Mouse (Mus musculus): ENCODE results near the gene Trpm4.

Gene Trpm4

DNA sequence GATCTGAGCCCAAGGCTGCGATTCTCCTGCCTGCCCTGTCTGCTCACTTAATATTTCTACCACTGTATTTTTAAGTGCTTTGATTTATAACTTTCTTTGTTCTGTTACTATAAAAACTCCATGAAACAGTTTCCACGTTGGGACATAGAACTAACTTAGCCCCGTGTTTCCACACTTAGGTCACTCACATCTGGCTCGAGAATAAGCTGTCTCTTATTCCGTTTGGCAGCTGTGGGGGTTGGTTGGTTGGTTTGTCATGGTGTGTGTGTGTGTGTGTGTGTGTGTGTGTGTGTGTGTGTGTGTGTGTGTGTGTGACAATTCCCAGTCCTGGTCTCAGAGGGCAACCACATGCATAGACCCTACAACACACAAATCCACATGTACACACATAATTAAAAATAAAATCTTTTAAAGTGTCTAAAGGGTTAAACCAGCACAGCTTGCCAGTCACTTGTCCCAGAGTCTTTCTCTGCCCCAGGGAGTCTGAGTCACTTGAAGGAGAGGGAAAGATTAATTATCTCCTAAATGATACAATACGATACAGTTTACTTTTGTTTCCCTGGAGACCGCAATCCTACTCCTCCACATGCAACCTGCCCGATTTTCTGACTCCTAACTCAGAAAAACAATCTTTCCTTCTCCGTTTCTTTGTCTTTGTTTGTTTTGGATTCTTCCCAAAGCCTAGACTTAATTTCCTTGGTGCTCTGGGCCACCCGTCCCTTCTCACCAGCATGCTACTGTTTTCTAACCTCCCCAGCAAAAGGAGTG is 20.7 kb downstream of the Trpm4 start:
- peak; percentile 58 for DNase-seq (ENCODE audit: low read depth, low spot score)

DNA sequence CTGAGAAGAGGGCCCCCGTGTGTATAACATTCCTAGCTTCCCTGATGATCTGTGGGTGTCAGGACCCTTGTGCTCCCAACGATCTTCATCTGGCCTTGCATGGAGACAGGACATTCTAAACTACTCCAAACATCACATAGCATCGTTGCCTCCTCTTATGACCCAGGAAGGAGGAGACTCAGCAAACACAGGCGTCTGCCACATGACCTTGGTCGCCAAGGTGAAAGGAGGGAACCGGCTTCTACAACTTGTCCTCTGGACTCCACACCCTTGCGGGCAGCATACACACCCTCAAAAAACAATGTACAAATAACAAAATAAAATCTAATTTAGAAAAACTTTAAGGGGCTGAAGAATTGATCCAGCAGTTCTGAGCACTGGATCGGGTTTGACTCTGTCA is 21.6 kb downstream of the Trpm4 start:
- DNase-seq (ENCODE audit: low read depth, low spot score), result no peak

DNA sequence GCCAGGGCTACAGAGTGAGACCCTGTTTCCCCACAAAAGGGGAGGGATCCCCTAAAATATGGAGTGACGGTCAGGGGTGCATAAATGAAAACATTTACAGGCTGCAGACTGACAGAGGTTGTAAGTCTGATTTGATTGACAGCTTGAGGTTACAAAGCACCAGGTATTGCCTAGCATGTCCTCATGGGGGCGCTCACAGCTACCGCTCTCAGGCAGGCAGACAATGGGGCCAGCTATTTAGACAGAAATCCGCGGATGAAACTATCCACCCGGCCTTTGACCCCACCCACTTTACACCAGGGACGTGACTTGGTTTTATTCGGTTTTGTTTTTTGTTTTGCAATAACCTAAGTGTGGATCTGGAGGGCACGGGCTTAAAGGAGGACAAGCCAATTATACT is 24.1 kb downstream of the Trpm4 start:
- DNase-seq (ENCODE audit: low read depth, low spot score), result peak; percentile 73

DNA sequence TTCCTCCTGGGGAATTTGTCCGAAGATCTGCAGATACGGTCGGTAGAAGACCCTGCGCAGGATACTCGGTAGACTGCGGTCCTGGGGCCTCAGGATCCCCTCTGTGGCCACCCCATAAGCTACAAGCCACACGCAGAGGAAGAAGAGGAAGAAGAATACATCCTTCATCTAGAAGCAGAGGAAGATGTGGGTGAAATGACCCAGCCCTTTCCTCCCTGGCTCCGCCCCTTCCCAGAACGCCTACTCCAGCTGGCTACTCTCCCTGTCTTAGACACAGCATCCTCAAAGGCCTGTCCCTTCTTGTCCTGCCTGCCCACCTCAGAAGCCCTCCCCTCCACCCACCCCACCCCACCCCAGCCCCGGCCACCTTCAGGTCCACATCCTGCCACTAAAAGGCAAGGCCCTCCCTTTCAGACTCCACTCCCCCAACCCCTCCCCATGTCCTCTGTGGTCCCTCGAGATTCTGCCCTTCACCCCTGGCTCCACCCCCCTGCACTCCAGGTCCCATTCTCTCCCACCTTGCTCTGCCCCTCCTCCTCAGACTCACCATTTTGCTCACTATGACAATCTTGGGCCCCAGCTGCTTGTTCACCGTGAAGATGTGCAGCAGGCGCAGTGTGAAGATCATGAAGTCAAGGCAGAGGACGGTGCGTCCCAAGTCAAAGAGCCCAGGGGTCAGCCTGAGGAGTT is 24.9 kb downstream of the Trpm4 start:
- no peak for DNase-seq (ENCODE audit: low read depth, low spot score)

DNA sequence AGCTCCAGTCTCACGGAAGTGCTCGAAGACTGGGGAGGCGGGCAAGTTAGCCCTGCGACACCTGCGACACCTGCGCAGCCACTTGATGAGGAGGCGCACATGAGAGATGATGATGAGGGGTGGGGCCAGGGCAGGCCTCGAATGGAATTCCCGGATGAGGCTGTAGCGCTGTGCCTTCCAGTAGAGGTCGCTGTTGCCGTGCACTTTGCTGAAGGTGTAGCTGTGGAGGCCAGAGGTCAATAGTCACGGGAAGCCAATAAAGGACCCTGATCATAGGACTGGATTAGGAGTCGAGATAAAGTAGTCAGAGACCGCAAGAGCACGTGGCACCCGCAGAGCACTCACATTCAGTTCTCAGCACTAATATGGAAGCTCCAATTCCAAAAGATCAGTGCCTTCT is 28.3 kb downstream of the Trpm4 start:
- peak; percentile 78 for DNase-seq (ENCODE audit: low read depth, low spot score)

DNA sequence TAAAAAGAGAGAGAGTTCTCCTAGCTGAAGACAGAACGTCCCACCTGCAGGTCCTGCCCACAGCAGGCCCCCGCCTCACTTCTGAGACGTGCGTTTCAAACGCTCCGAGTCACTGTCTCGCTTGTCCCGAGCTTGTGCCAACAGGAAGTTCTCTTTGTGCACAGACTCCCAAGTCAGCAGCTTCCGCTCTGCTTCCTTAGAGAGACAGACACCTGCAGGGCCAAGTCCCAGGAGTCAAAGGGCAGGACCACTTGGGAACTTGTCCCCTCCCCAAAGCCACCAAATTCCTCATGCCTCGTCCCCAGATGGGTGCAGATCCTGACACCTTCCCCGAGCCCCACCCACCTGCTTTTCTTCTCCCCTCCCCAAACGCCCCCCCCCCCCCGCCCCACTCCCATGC is 28.7 kb downstream of the Trpm4 start:
- DNase-seq (ENCODE audit: low read depth, low spot score), result no peak

DNA sequence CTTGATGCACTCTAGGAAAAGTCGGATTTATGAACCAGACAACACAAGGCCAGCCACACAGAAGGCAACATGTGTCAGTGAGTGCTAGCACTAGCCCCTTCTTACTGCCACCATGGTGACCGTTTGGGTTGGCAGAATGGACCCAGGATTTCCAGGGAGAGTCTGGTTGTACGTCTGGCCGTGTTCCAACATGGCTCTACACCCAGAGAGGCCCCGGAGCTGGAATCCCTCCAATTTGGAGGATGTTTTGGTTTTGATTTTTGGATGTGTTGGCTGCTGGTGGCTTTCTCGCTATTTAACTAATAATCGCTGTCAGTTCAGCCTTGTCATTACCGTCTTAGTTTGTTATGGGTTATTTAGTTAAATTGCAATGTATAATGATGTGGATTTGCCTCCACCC is 31.0 kb downstream of the Trpm4 start:
- DNase-seq (ENCODE audit: low read depth, low spot score), result no peak

DNA sequence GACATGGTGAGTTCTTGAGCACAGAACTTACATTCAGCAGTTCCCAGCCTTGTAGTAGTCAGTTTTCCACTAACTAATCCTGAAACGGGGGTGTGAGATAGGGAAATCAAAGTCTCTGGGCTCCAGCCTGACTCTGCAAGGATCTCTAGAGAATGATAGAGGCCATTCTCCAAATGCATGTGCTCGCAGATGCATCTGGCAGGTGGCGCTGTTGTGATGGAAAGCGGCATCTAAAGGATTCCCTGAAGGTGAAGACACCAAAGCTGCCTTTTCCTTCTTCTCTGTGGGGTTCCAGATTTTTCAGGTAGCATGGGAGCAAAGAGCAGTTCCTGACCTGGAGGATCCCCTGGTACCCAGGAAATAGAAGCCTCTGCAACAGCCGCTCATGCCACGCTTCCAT is 33.3 kb downstream of the Trpm4 start:
- peak; percentile 52 for DNase-seq (ENCODE audit: low read depth, low spot score)

DNA sequence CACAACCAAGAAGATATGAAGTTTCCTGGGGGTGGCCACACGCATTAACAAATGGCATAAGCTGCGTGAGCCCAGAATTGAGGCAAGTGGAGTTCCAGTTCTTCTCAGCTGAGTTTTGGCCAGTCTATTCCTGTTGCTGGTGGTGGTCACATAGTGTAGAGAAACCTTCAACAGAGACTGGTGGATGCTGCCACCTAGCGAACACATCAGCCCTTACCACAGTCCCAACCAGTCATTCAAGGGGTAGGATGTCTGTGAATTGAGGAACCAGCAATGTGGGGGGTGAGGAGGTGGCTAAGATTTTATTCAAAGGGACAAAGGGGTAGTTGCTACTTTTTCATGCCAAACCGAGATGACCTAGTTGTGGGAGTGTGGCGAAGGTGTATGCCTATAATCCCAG is 33.8 kb downstream of the Trpm4 start:
- DNase-seq (ENCODE audit: low read depth, low spot score), result peak; percentile 71

DNA sequence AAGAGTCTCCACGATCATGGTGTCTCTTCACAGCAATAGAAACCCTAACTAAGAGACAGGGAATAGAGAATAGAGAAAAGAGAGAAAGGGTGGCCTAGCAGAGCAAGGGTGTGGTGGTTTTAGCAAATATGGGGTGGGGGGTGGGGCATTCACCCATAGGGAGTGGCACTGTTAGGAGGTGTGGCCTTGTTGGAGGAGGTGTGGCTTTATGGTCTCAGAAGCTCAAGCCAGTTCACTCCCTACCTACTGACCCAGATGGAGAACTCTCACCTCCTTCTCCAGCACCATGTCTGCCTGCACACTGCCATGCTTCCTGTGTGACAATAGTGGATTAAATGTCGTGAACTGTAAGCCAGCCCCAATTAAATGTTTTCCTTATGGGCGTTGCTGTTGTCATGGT is 36.0 kb downstream of the Trpm4 start:
- no peak for DNase-seq (ENCODE audit: low read depth, low spot score)

DNA sequence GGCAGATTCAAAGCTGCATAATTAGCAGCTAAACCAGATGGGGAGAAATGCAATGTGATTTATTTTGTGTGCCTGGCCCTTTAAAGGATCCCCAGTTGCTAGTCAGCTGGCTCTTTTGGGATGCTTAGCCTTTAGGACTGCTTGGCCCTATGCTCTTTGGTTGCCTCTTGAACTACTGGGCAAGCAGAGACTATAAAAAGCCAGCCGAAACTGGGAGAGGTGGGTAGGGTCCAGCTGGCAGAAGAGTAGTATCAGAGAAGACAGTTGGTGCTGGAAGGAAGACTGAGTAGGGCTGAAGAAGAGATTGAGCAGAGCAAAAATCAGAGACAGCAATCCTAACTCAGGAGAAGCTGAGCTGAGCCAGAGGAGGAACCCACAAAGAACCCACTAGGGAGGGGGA is 37.0 kb downstream of the Trpm4 start:
- DNase-seq (ENCODE audit: low read depth, low spot score), result no peak

DNA sequence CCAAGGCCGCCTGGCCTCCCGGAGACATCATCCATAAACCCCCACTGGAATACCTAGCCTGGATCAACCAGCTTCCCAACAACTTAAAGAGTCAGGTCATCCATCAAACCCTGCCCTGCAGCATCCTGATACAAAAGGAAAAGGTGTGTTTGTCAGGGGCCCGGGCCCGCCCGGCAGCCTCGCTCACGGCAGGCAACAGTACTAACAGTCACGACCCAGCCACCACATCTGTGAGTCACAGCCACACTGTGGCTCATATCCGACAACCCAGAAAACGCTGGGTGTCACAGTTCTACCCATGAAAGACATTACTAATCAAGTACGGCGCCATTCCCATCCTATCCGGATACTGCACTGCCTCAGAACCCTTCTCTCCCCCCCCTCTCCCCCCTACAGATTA is 47.1 kb downstream of the Trpm4 start:
- DNase-seq (ENCODE audit: low read depth, low spot score), result no peak

DNA sequence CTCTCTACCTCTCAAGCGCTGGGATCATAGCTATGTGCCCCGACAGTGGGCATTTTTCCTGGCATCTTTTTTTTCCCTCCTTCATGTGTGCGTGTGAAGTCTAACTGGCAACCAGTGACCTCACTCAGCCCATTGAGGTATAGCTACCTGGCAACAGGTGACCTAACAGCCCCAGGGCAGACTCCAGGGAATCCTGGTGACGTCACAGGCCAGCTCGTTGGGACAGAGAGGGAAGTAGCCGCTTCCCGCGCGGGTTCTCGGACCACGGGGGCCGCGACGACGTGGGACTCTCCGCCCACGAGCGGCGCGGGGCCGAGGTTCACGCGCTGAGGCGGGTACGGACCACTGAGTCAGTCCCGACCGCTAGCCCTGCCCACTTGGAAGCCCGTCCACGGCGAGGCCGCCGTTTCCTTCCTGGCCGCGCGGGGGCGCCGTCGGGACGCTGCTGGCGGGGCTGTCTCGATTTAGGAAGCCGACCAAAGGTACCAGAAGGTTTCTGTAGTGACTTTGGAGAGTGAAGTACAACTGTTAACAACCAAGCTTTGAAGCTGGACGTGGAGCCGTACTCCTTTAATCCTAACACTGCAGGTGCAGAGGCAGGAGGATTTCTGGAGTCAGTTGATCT is 56.3 kb downstream of the Trpm4 start, which contains the start of gene Slc6a21:
TSS of gene Slc6a21 (plus strand) at position 378 of the 625 bp plus-strand sequence.
- DNase-seq (ENCODE audit: low read depth, low spot score), result peak; percentile 54

DNA sequence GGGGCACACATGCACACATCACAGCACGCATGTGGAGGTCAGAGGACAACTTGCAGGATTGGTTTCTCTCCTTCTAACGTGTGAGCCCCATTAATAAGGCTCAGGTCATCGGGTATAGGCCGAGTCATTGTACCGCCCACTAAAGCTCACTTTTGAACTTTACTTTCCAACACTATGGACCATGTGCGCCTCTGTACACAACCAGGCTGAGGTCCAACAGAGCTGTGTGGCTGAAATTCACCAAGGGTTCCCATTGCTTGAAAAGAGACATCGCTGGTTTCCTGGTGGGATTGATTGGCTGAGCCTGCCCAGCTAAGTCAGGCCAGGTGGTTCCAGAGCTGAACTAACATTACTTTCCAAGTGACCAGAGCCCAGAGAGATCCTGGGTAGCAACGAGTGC is 59.9 kb downstream of the Trpm4 start:
- no peak for DNase-seq (ENCODE audit: low read depth, low spot score)

DNA sequence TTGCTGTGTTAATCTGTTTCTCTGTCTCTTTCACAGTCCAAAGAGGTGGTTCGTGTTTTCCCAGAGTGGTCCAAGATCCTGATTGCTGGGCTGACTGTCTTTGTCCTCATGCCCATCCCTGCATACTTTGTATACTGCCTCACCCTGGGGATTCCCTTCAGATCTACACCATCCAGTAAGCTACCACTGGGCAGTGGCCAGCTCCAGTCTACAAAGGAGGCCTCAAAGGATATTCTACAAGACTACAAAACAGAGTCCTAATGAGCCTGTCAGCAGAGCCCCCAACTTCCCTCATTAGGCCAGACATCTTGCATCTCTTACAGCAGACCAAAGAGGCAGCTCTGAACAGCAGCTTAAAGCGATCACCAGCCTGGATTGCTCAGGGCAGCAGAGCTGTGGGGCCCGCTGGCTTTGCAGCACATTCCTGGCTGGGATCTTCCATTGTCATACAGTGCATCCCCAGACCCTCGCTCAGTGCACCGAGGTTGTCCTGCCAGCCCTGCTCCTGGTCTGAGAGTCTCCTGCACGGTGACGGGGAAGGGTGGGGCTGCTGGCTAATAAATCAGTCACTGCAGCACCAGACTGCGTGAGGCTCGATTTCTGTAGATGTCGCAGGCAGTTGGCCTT is 60.7 kb downstream of the Trpm4 start:
- peak; percentile 6 for DNase-seq (ENCODE audit: low read depth, low spot score)

DNA sequence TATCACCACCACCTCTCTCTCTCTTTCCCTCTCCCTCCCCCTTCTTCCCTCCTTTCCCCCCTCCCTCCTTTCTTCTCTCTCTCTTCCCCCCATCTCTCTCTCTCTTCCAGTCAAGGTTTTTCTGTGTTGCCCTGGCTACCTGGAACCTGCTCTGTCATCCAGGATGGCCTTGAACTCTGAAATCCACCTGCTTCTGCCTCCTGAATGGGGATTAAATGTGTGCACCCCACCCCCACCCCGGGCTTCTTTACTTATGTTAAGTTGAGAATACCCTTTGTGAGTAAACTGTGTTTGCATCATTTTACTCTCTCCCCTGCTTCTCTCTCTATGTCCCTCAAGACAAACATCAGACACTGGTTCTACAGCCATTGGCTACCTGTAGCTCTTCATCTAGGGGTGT is 68.1 kb downstream of the Trpm4 start:
- no peak for DNase-seq (ENCODE audit: low read depth, low spot score)

DNA sequence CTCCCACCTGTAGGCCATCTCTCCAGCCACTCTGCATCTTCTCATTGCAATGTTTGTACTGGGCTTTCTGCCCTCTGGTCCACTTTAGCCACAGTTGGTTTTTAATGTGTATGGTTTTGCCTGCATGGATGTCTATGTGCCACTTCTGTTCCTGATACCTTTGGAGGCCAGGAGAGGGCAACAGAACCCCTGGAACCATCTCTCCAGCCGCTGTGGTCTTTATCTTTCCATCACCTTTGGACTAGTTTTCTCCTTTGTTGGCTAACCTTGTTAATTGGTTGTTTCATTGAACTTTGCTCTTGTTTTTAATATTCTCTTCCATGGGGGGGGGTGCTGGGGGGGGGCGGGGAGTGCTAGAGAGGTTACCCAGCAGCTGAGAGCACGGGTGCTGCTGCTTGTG is 69.2 kb downstream of the Trpm4 start:
- DNase-seq (ENCODE audit: low read depth, low spot score), result no peak

DNA sequence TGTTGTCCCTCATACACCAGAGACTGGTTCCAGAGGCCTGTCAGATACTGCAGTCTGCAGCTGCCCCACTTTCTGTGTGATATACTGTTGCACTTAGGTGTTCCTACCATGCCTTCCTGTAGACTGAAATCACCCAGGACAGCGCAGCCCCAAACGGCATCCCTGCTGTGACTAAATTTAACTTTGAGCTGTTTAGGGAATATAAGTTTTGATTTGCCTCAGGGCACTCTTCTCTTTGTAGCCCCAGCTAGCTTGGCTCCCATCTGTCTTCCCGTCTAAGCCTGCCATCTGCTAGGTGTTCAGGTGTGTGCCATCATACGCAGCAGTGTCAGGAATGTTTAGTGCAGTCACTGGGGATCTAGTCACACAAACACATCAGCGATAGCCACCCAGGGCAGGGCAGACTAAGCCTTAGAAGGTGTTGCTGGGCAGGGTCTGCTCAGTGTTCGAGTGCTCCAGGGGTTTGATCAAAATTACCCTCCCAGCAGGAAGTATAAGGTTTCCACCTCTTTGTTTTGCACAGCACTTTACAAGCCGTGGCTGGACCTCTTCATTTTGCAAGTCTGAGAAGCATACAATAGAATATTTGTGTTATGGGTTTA is 70.5 kb downstream of the Trpm4 start:
- no peak for DNase-seq (ENCODE audit: low read depth, low spot score)

DNA sequence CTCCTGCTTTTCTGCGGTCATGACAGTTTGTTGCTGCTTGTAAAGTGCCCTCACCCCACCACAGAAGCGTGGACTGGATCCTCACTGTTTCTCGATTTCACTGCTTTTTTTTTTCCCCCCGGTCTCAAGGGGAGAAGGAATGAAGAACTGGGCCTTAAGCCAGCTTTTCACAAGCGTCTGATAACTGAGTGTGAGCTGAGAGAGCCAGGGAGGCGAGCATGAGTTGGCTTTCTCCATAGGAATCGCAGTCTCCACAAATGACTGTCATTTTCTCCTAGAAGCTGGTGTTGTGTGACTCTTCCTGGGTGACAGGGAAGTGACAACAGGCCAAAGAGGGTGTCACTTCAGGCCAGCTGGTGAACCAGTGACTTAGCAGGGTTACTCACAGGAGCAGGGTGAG is 71.3 kb downstream of the Trpm4 start:
- DNase-seq (ENCODE audit: low read depth, low spot score), result no peak

DNA sequence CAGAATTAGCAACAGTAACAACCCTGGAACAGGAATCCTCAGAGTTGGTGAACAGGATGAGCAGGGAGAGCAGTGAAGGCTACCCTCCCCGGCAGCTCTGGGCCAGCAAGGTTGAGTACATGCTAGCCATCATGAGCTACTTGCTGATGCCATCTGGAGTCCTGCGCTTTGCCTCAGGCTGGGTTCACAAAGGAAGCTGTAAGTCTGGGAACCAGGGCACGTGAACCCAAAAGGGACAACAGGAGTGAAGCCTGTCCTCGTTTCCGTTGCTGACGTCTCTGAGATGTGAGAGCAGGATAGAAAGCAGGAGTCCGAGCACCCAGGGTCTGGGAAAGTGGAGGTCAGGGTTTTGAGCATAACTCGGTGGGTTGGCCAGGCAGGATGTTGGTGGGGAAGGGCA is 74.3 kb downstream of the Trpm4 start:
- DNase-seq (ENCODE audit: low read depth, low spot score), result no peak

DNA sequence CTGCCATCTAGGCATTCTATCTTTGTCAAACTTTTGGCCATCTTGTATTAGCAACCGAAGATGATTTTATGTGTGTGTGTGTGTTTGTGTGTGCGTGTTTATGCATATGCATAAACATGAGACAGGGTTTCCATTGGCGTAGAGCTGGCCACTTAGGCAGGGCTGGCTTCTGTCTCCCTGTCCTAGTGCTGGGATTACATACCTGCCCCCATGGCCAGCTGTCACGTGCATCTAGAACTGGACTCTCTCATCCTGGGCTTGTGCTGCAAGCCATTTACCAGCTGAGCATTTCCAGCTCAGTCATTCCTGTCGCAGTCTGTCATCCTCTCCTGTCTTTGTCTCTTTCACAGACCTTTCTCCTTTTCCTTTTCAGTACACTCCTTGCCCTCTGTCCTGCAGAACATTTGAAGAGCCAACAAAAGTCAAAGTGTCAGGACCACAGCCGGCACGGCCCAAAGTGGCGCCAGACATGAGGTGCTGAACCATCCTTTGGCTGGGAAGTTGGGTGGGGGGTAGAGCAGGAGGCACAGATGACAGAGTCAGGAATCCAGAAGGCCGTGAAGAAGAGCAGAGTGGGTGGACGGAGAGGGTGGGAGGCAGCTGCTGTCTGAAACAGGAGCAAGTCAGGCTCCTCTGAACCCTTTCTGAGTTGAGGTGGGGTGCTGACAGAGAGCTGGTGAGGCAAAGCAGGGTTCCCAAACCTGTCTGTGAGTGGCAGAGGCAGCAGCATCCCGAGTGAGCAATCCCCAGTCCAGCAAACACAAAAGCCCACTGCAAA is 76.3 kb downstream of the Trpm4 start:
- DNase-seq (ENCODE audit: low read depth, low spot score), result no peak
